Mouse (Mus musculus) erythroid progenitor cell, adult 5-6 weeks (primary cell): ENCODE data around the gene Snx30. TPM values are rescaled to one million over a fixed set of nuclear protein-coding genes. Genes with fewer than 3 reads are reported as not detected.
"Not testable (repeated sequence)": the region's sequence is repeated elsewhere in the genome, so short reads cannot be mapped to it uniquely, and the experiment has no call there.

ENCODE experiments used
- ATAC-seq: replicated peaks from 2 replicates; pipeline ENCODE4 v1.8.0; 2016; ENCODE audit warnings: moderate number of reproducible peaks, mild to moderate bottlenecking, moderate TSS enrichment, inconsistent platforms; ENCODE audit not compliant: poor library complexity, low FRiP score, severe bottlenecking
- total RNA-seq, 2 experiments: library from RNA; stranded (forward) in 1 of 2; stranded (reverse) in 1 of 2; fragments of 150-400 nt in 1 of 2; fragments of 186-747, 209-891 nt in 1 of 2; gene quantifications; 2 replicates each; pipeline versions ENCODE4 v1.2.3 to v1.2.4; 2015 to 2017; ENCODE audit warnings: low replicate concordance in 2 of 2

Gene Snx30
- total RNA-seq, 2 experiments from 2014 or later = 2.5 to 3.1 TPM

GRCm38 (mm10) chr4:59789015-59789414, 16.6 kb upstream of the Snx30 start:
- ATAC-seq = no peak

GRCm38 (mm10) chr4:59793626-59794025, 12.0 kb upstream of the Snx30 start:
- not testable (repeated sequence) for ATAC-seq

- ATAC-seq = no peak
These were observed 11.5 kb upstream of the Snx30 start for GRCm38 (mm10) chr4:59794116-59794515.

GRCm38 (mm10) chr4:59795788-59796455, 9.7 kb upstream of the Snx30 start:
- ATAC-seq = no peak

- no peak for ATAC-seq
These were observed 5.5 kb upstream of the Snx30 start for GRCm38 (mm10) chr4:59800181-59800580.

GRCm38 (mm10) chr4:59801489-59801888, 4.2 kb upstream of the Snx30 start, which contains the start of gene Inip:
Gene Inip (minus strand): TSS chr4:59801589.
- no peak for ATAC-seq

DNA sequence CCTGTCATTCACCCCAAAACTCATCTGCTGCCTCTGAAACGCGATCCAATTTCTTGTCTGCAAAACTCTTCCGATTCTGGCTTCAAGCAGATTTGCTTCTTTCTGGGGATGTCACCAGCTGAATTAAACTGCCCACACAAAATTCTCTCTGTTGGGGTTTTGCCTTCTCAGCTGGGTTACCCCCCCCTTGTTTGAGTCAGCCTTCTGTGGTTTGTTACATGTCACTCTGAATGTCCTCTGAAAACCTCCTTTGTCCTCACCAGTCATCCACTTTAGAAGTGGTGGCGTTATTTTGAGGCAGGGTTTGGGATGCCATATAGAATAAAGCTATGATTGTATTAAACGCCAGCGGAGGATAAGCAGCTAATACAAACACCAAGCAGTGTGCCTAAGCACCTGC, 3.5 kb upstream of the Snx30 start:
- ATAC-seq = no peak

GRCm38 (mm10) chr4:59802792-59803191, 2.8 kb upstream of the Snx30 start:
- ATAC-seq = peak; percentile 58; the same call in 1 of the 2 replicates

DNA sequence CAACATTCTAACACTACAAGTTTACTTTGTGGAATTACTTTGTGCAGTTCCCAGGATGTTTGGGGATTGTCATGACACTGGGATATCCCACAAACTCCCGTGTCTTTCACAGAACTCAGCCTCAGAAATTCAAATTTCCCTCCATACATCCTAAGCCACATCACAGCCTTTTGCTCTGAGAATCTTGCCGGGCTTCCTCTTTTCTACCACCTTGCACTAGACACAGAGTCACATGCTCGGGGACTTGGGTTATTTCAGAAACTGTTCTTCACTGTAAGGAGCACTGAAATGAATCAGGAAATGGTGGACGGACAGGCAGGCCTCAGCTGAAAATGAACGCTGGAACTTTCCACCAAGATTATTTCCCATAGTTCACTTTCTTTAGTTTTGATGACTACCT, 2.3 kb upstream of the Snx30 start:
- no peak for ATAC-seq

DNA sequence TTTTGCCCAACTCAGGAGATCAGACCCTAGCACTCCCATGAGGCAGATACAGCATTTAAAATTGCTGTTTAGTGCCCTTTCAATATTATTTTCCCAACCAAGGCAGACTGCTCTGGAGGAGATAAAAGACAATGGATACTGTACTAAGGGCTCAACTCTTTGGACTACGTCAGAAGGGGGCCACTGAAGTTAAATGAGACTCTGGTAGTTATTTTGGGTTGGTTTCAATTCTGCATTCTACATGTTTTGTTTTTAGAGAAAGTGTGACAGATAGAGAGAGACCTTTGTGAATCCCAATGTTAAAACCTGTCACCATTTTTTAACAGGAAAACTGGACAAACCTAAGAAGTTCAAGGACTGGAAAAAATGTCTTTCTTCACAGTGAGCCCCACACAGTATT, 886 bp upstream of the Snx30 start:
- no peak for ATAC-seq

DNA sequence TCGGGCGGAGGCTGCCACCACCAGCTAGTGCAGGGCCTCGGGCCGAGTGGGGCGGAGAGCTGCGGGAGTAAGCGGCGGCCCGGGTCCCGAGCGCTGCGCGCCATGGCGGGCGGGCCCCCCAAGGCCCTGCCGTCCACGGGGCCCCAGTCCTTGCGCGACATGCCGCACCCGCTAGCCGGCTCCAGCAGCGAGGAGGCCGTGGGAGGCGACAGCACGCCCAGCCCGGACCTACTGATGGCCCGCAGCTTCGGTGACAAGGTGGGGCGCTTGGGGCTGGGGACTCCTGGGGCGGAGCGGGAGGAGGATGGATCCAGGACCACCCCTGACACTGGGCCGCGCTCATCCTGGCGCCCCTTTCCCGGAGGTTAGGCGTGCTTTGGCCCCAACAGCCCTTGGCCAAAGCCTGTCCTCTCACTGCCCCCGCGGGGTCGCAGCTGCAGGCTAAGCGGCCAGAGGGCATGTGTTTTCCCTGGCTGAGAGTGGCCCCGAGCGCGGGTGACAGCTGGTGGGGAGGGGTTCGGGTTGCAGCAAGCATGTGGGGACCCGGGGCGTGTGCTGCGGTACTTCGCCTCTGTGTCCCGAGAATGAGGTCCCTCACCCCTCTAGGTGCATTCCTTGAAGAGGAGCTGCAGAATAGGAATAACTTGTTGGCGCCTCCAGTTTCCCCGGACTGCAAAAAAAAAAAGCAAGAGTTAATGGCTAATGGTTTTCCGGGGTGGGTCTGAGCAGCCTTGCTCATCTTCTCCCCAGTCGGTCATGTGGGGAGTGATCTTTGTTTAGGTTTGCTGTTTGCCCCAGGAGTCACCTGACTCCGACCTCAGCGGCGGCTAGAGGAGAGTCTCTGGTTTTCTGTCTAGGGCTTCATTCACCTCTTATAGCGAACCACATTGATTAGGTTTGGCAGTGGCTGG, 583 bp downstream of the Snx30 start:
- no peak for ATAC-seq

GRCm38 (mm10) chr4:59806879-59807195, 1.2 kb downstream of the Snx30 start:
- ATAC-seq = no peak

DNA sequence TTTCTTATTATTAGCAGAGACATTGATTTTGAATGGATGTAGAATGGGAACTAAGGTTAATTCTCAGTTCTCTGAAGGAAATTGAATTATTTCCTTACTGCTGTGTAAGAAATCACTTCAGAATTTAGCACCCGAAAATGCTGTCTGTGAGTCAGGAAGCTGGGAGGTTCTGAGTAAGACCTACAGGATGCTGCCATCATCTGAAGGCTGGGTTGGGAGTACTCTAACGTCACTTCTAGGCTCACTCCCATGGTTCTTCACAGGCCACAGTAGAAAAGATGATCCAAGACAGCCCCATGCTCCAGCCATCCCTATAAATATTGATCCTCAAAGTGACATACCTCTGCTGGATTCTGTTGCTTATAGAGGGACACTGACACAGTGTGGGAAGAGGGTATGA, 1.9 kb downstream of the Snx30 start:
- no peak for ATAC-seq

GRCm38 (mm10) chr4:59808396-59808795, 2.8 kb downstream of the Snx30 start:
- no peak for ATAC-seq

DNA sequence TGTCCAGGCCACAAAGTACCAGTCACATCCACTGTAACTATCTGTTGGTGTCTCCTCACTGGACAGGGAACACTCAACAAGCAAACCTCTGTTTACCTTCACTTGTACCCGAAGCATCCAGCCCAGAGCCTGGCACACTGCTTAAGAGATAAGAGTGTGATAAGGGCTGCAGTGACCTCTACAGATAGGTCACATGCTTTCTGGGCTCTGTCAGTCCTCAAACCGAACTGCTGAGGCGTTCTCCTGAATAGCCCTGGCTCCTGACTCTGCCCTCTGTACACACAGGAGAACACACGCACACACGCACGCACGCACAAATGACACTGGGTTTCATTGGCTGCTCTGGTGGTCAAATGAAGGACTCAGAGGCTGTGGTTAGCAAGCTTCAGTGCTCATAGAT, 8.5 kb downstream of the Snx30 start:
- 0 out of 2 replicates have a peak, but pooled peaks have one; percentile 27 for ATAC-seq

- no peak for ATAC-seq
These were observed 9.6 kb downstream of the Snx30 start for GRCm38 (mm10) chr4:59815121-59815810.

GRCm38 (mm10) chr4:59816016-59816415, 10.4 kb downstream of the Snx30 start:
- no peak for ATAC-seq

GRCm38 (mm10) chr4:59816477-59816876, 10.8 kb downstream of the Snx30 start:
- no peak for ATAC-seq

DNA sequence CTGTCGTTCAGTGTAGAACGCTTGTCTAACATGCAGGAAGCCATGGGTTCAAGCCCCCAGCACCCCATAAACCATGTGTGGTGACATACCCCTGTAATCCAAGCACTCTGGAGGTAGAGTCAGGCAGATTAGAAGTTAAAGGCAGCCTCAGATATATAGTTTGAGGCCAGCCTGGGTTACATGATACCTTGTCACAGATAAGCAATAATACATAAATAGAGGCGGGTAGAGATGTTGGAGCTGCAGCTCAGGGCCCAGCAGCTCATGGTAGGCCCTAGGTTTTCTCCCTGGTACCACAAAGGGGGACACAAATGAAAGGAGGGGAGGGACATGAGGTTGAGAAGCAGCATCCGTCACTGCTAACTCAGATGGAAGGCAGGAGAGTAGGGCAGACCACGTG, 12.2 kb downstream of the Snx30 start:
- ATAC-seq = no peak

DNA sequence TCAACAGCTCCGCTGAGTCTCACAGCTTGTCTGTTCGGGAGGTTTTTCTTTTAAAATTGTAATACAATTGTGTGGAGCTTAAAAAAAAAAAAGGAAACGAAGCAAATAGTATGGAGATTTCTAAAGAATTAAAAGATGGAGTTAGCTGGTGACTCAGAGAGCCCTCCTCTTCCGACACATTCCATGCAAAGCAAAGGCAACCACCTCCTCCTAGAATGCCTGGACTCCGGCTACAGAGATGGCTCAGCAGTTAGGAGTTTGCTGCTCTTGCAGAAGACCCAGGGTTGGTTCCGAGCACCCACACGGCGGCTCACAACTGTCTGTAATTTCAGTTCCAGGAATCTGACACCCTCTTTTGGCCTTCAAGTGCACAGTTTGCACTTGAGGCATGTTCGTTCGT, 12.9 kb downstream of the Snx30 start:
- no peak for ATAC-seq

DNA sequence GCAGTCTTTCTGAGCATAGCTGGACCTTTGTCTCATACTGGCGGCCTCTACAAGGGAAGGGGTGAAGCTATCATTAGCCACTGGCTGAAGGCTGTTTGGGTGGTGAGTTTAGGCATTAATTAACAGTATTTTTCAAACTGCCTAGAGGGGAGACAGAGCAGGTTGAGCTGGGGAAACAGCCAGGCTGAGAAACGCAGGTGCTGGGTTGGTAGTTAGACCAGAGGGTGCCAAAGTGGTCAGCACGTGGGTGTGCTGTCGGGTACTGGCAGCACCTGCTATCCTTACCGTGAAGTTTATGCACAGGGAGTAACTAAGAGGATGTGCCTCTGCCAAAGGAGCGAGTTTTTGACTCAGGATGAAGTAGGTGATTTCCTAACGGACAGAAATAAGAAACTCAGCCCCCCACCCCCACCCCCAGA, 13.4 kb downstream of the Snx30 start:
- ATAC-seq = no peak
